Mouse (Mus musculus) B cell, adult 2 months (primary cell): ENCODE measurements around the gene Frmd4b.
A peak's percentile ranks its signal among the peaks of the same experiment; 100 is the strongest.
"Not testable (repeated sequence)": the region's sequence is repeated elsewhere in the genome, so short reads cannot be mapped to it uniquely, and the experiment has no call there.

Experiments used
- DNase-seq, 2 experiments: peaks; one replicate each; pipeline ENCODE4 v3.0.0; 2022

Frmd4b gene

GRCm38 (mm10) chr6:97463898-97464524, 153.3 kb downstream of the Frmd4b start:
- DNase-seq, result peak; percentile 37 to 42

GRCm38 (mm10) chr6:97462421-97462820, 154.9 kb downstream of the Frmd4b start:
- DNase-seq, result no peak

- DNase-seq, result no peak
Observed at GRCm38 (mm10) chr6:97459112-97459511, 158.2 kb downstream of the Frmd4b start.

GRCm38 (mm10) chr6:97458358-97458757, 159.0 kb downstream of the Frmd4b start:
- no peak for DNase-seq

GRCm38 (mm10) chr6:97457954-97458353, 159.4 kb downstream of the Frmd4b start:
- DNase-seq, result peak; percentile 15 to 26

GRCm38 (mm10) chr6:97457210-97457609, 160.1 kb downstream of the Frmd4b start:
- DNase-seq, result peak in 1 of 2 experiments; percentile 13

GRCm38 (mm10) chr6:97452223-97452622, 165.1 kb downstream of the Frmd4b start:
- no peak for DNase-seq

GRCm38 (mm10) chr6:97449806-97450205, 167.5 kb downstream of the Frmd4b start:
- DNase-seq, result no peak

- DNase-seq, result no peak
Observed at GRCm38 (mm10) chr6:97447020-97447419, 170.3 kb downstream of the Frmd4b start.

GRCm38 (mm10) chr6:97444145-97444544, 173.2 kb downstream of the Frmd4b start:
- DNase-seq, result no peak

- no peak for DNase-seq
Observed at GRCm38 (mm10) chr6:97443522-97443921, 173.8 kb downstream of the Frmd4b start.

- DNase-seq, result no peak
Observed at GRCm38 (mm10) chr6:97441357-97441756, 176.0 kb downstream of the Frmd4b start.

- DNase-seq, result peak; percentile 54 to 55
Observed at GRCm38 (mm10) chr6:97438918-97439645, 178.3 kb downstream of the Frmd4b start.

GRCm38 (mm10) chr6:97434753-97435152, 182.6 kb downstream of the Frmd4b start:
- DNase-seq, result no peak

- DNase-seq, result peak; percentile 48 to 51
Observed at GRCm38 (mm10) chr6:97431309-97432004, 185.9 kb downstream of the Frmd4b start.

- DNase-seq, result no peak
Observed at GRCm38 (mm10) chr6:97430519-97430918, 186.8 kb downstream of the Frmd4b start.

- DNase-seq, result no peak
Observed at GRCm38 (mm10) chr6:97429688-97430343, 187.5 kb downstream of the Frmd4b start.

- DNase-seq, result peak; percentile 80 to 82
Observed at GRCm38 (mm10) chr6:97419771-97420446, 197.4 kb downstream of the Frmd4b start.

- DNase-seq, result peak; percentile 50 to 51
Observed at GRCm38 (mm10) chr6:97416972-97417554, 200.3 kb downstream of the Frmd4b start.

- DNase-seq, result not testable (repeated sequence)
Observed at GRCm38 (mm10) chr6:97415578-97415977, 201.8 kb downstream of the Frmd4b start.

- DNase-seq, result no peak
Observed at GRCm38 (mm10) chr6:97413453-97413852, 203.9 kb downstream of the Frmd4b start.

GRCm38 (mm10) chr6:97412403-97412802, 204.9 kb downstream of the Frmd4b start:
- no peak for DNase-seq
